Mouse (Mus musculus) left cerebral cortex, postnatal 25 days (tissue): ENCODE results near the gene 1700030K09Rik. TPM values are rescaled to one million over a fixed set of nuclear protein-coding genes. Genes with fewer than 3 reads are reported as not detected.

Source experiments
- DNase-seq, 2 experiments: peaks; one replicate each; pipeline ENCODE4 v3.0.0; 2022; ENCODE audit warnings: low spot score in 2 of 2, mixed read lengths in 1 of 2
- intact Hi-C: fragments of 180-260 bp; cut with DNase I; formaldehyde crosslinking; loops from one replicate; pipeline ENCODE4 v1.15.1; 2025
- total RNA-seq, 2 experiments: library from RNA; stranded (reverse); gene quantifications; 2 replicates each; pipeline ENCODE4 v1.2.3; 2021

The 1700030K09Rik gene
- total RNA-seq, 2 experiments from 2014 or later, result 10.9 to 13.5 TPM

DNA sequence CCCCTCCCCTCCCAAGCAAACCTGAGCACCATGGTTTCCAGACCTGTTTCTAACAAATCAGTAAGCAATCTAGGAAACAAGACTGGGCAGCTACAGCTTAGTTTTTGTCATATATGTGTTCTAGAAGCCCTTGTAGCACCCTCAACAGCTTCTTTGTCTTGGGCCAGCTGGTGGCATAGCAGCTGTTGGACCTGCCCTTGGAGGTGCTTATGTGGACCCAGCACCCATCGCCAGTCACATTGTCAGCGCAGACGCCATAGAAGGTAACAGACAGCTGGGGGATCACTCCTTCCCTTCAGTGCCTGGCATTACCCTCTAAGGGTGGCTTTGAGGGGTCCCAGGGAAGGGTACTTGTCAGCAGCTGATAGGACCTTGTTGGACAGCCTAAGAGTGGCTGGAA is 14.1 kb downstream of the 1700030K09Rik start:
- no peak for DNase-seq
- intact Hi-C loops, result no loop called here

DNA sequence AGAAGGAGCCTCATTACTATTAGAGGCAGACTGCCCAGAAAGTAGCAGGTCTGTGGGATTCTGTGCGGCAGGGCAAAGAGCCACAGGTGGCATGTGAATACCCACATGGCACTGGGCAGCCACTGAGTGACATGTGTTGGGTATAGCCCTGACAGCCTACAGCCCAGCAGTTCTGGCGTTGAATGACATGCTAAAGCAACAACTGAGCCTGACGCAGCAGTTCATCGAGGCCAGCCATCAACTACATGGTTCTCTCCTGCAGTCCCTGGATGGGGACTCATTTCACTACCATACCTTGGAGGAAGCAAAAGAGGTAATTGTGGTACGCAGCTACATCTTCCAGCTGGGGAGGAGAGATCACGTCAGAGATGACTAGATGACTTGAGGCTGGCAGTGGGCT is 14.8 kb downstream of the 1700030K09Rik start:
- DNase-seq, result no peak
- intact Hi-C loops, result no loop called here

DNA sequence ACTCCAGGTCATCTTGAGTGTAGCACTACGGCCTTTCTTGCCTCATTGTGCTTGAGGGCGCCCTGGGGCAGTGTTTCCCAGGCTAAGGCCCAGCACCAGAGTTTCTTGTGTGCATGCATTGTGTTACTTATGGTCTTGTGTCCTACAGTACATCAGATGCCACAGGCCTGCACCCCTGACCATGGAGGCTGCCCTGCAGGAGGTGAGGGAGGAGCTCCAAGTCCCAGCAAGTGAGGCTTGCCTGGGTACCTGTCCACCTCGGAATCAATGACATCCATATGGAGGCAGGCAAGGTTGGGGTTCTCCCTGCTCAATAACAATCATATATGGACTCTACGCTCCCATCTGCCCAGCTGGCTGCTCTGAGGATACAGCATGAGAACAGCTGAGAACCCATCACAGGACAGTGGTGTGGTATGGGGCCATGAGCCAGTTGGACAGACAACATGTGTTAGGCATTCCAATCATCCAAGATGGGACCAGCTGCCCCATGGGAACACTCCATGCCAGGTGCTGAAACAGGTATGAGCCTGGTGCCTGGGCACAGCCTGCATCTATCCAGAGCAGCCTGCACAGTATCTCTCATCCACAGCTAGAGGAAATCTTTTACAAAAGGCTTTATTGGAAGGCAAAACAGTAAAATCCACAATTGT is 16.3 kb downstream of the 1700030K09Rik start:
- no peak for DNase-seq
- intact Hi-C loops, result no loop called here

DNA sequence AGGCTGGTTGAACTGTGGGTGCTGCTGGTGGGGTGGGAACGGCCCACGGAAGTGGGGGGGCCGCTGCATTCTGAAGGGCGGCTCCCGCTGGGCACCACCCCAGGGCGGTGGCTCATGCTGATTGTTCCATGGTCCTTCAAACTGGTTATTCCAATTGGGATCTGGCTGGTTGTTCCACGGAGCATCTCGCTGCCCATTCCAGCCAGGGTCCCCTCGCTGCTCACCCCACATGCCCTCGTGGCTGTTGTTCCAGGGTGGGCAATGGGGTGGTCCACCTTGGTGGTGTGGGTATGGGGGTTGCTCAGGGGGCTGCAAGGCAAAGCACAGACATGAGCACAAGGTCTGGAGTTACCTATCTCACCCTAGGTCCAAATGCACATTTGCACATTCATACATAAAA is 20.5 kb downstream of the 1700030K09Rik start:
- intact Hi-C loops, result no loop called here

DNA sequence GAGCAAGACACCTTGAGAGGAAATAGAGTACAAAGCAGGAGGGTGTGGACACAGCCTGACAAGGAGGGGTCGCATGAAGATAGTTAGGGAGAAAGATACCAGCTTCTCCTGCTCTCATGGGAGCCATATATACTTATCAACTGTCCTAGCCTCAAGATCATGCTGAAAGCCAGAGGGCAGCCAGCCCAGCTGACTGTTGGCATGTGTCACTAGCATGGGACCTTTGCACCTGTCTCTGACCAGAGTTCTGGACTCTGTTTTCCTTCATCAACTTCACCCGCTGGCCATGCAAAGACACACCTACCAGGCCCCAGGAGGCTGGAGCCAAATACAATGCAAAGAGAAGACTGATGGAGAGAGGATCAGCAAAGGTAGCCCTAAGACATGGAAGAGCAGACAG is 25.6 kb downstream of the 1700030K09Rik start:
- no peak for DNase-seq
- intact Hi-C loops, result no loop called here

More for the DNA sequence above, 20.5 kb downstream of the 1700030K09Rik start:
- no peak for DNase-seq

DNA sequence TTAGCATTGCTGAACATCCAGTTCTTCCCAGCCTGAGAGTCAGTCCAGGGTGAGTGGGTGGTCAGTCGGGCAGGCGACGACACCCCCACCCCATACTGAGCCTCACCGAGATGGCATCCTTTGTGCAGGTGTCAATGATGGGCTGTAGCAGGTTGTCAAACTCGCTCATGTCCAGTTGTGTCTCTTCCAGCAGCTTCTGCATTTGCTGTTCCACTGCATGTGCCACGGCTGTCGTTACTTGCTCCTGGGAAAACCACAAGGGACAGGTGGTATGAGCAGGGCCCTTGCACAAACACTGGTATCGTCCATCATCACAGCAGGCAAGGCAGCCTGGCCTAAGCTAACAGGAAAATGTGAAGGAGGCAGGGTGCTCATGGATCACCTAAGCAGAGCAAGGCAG is 26.3 kb downstream of the 1700030K09Rik start:
- intact Hi-C loops, result no loop called here
- no peak for DNase-seq

DNA sequence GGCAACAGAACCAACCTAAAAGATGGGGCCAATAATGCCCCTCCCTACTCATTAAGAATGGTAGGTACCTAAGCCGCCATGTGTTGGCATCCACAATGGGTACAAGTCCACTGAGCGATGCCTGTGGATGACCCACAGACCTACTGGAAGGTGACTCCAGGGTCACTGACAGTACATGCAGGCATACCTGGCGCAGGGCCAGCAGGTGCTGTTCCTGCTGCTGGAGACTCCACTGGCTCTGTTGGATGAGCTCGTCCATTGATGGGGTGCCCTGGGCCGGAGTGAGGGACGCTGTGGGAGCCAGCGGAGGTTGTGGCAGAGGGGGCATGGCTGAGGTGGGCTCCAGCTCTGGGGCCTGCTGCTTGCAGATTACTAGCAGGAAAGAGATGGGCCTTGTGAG is 27.0 kb downstream of the 1700030K09Rik start:
- no peak for DNase-seq
- intact Hi-C loops, result no loop called here

DNA sequence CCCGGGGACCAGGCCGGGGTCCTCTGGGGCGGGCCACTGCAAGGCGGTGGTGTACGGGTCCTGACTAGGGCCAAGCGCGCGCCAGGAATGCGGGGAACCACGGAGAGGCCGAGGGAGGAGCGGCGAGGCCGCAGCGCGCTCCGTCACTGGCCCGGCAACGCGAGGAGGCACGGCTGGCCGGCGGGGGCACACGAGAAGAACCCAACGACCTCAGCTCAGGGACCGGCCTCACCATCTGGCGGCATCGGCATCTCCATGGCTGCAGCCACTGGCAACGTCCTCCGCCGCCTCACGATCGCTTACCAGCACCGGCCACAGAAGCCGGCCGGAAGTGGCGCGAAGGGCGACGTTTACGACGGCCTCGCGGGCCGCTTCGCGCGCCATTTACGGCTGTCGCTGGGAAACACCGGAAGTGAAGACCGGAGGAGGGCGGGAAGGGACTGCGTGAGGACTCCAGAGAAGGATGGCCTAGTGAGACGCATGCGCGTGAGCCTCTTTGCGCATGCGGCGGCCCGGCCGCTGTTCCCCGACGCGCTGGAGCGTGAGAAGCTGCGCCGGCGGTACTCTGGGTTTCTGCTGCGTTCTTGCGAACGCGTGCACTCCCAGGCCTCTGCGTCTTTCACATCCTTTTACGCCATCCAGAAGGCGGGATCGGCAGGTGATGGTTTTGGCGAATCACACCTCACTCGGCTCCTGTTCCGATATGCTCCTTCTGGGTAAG is 31.3 kb downstream of the 1700030K09Rik start, which contains the start of gene Cherp:
Gene Cherp (minus strand): TSS at position 401 of the 721 bp plus-strand sequence.
- DNase-seq, result peak; percentile 98 to 99
- intact Hi-C loops, result loop anchor here (5.0 kb wide), 1 partner anchor 72 kb away; the partner anchor contains the start of gene Med26

DNA sequence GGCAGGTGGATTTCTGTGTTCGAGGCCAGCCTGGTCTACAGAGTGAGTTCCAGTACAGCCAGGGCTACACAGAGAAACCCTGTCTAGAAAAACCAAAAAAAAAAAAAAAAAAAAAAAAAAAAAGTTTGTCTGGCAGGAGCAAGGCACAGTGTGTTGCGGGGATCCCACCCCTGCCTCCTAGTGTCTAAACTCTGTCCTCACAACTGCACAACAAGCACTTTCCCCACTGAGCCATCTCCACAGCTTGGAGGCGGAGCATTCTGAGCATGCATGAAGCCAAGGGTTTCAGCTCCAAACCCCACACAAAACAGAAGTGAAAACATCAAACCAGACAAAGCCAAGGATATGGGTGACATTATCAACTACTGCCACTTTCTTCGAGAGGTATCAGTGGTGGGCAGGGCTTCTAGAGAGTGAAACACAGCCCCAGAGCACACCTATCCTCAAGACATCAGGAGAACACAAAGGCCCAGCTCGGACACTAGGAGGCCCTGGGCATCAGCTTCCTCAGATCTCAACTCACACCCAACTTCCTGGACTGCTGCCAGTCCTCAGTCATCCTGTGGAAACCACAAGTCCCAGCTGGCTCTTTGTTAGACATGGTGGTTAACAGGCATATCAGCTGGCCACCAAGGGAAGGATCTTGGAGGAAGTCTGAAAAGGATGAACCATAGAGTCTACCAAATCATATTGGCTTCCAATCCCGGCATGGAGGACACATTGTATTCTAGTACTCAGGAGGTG is 41.9 kb downstream of the 1700030K09Rik start:
- intact Hi-C loops, result no loop called here
- peak in 1 of 2 experiments; percentile 39 for DNase-seq

DNA sequence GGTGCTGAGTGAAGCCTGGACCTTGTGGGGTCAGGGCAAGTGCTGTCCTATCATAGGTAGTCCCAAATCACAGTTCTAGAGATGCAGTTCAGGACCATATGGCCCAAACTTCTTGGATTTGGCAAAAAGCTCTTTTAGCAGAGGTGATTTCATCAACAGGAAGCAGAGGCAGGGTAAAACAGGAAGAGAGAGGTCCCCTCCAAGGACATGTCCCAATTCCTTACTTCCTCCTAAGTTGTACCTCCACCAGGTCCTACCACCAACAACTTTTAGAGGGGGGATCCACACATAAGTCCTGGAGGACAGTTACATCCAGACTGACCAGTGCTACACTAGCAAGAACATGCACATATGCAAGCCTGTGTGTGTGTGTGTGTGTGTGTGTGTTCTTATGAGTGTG is 43.3 kb downstream of the 1700030K09Rik start:
- no peak for DNase-seq
- intact Hi-C loops, result no loop called here

DNA sequence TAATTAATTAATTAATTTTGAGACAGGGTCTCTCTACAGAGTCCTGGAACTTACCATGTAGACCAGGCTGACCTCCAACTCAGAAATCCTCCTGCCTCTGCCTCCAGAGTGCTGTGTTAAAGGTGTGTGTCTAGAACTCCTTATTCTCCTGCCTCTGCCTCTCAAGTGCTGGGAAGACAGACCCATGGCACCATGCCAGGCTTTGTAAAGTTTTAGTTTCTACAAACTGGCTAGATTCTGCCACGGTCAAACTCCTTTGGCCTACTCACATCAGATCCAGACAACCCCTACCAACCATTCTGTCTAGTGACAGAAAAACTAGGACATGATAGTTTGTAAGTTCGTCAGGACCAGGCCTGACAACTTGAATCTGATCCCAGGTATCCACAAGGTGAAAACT is 47.3 kb downstream of the 1700030K09Rik start:
- DNase-seq, result no peak
- intact Hi-C loops, result no loop called here

DNA sequence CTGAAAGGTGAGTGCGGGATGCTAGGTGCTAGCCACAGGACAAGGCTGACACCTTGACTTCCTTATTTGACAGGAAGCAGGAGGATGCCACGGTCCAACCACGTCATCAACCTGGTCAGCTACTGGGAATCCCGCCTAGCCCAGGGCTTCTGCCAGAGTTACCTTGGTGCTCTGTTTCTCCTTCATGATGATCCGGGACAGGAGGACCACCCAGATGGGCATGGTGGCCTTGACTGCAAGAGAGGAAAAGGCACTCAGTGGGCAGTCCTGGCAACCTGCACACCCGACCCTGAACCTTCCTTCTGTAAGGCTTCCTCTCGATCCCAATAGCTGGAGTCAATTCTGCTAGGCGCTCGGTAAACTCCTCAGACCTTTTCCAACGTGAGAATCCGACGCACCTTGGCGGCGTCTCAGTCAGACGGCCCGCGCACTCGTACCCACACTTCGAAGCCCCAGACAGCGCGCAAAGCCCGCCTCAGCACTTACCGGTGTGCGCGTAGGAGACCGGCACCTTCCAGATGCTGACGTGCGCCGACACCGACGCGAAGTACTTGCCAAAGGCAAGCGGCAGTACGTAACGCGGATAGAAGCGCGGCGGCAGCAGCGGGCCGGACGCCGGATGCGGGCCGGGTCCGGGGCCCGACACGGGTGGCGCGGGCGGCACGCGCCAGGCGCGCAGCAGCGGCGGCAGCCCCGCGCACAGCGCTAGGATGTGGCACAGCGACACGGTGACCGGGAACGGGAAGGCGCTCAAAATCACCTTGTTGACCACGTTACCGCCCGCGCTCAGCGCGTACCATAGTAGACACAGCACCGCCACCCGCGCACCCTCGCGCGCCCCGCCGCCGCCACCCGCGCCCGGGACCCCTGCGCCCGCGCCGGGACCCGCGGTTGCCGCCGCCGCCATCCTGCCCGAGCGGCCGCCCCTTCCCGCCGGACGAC is 48.3 kb downstream of the 1700030K09Rik start, which contains the start of gene Slc35e1:
Gene Slc35e1 (minus strand): TSS at position 935 of the 942 bp plus-strand sequence.
- DNase-seq, result peak; percentile 52 to 54
- intact Hi-C loops, result loop anchor here (1.0 kb wide), 1 partner anchor 56 kb away; the partner anchor contains the start of gene Med26

DNA sequence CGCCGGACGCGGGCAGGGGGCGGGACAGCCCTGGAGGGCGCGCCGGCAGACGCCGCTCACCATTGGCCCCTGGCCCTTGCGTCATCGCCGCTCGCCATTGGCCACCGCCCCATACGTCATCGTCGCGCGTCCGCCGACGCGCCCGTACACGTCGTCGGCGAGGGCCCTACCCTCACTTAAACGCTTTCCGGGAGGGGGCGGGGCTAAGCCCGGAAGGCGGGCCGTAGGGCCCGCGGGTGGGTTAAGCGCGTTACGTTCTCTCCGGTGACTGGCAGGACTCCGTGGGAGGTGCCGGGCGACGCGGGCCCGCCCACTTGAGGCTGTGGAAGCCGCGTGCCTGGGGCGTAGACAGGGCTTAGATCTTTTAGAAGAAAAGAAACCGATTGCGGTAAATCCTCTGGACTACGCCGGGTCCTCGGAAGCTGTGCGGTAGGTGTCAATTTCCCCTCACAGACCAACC is 49.0 kb downstream of the 1700030K09Rik start:
- intact Hi-C loops, result loop anchor here (1.0 kb wide), 1 partner anchor 56 kb away; the partner anchor contains the start of gene Med26

DNA sequence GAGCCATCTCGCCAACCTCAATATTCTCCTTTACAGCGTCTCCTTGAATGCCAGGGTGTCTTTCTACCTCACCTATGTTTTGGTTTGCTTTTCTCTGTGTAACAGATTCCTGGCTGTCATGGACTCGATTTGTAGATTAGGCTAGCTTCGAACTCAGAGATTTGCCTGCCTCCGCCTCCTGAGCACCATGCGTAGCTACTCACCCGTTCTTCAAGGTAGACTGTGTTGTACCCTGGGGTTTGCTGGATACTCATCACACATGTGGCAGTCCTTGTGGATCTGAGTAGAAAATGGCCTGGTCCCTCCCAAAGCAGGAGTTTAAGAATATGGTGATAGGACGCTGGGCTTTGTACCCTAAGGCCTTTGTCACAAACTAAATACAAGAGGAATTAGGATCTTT is 49.7 kb downstream of the 1700030K09Rik start:
- DNase-seq, result no peak
- intact Hi-C loops, result no loop called here

More for the DNA sequence above, 49.0 kb downstream of the 1700030K09Rik start:
- peak; percentile 99 to 100 for DNase-seq

DNA sequence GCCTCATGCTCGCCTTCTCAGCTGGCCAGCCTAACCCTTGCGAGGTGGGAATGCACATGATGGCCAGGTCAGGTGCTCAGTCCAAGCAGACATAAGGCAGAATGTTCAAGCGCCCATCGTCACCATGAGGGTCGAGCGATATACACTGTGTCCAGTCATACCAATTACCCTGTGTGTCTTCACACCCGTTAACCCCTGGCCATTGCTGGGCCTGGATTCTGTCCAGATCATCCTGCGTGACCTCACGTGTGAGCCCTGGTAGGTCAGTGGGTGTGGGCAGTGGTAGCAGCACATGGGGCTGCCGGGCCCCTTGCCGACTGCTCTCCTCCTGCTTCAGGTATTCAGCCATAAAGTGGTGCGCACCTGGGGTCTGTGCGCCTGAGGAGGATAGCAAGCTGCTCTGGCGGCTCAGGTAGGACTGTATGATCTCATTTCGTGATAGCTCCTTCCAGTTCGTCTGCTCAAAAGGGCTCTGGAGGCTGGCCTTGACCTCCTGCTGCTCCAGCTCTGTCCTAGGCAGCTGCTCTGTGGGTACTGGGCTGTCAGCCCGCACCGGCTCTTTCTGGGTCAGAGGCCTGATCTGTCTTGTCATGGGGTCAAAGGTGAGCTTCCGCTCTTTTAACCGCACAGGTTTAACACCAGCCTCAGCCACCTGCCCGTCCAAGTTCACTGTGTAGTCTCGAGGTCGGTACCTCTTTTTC is 51.9 kb downstream of the 1700030K09Rik start:
- no peak for DNase-seq
- intact Hi-C loops, result loop anchor here (1.0 kb wide), 1 partner anchor 50 kb away; no protein-coding TSS in a partner anchor

DNA sequence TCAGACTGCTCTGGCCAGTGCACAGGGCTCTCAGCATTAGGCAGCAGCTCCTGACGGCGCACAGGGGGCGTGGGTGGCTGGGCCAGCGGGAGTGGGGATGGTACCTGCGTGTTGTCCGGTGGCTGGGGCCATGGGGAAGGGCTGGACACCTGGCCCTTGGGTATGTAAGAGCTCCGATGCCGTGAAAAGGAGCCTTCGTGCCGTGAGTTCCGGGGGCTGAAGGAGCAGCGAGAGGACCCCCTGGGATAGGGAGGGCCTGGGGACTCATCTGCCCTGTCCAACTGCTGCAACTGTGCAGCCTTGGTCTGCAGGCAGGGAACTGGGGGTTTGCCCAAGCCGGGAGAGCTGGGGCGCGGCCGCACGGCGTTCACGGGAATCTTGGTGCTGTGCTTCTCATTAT is 52.5 kb downstream of the 1700030K09Rik start:
- DNase-seq, result no peak
- intact Hi-C loops, result no loop called here

DNA sequence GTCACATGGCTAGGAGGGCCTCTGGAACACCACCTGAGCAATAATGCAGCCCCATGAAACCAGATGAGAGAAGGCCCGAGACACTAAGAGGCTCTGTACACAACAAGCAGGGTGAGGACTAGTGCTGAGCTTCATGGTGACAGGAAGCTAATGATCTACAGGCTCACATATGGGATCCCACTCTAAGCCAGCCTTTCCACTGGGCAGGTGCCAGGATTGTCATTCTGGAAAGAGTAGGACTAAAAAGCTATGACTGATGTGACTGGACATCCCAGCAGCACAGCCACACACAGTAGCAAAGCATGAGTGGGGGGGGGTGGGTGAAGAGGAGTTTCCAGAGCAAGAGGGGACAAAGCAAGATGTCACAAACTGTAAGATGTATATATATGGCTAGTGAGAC is 54.2 kb downstream of the 1700030K09Rik start:
- DNase-seq, result no peak
- intact Hi-C loops, result no loop called here

DNA sequence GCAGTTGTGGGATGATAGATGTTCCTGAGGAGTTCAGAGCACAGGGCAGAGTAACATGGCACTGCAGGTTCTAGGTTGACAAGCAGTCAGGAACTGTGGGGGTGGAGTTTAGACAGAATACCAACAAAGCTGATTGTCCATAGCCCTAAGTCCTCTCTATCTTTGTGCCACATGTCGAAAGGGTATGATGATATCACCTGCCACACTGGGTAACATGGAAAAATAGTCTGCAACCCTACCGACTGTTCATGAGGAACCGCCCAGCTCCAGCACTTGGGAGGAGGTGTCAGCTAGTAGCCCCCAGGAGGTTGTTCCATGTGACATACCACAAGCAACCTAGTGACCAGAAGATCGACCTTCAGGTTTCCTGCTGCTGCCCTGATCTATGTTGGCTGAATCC is 54.8 kb downstream of the 1700030K09Rik start:
- DNase-seq, result no peak
- intact Hi-C loops, result no loop called here
